Mouse (Mus musculus) subcutaneous adipose tissue, adult 2 months (tissue): Measurements from ENCODE around the gene Dnph1. TPM values are rescaled to one million over a fixed set of nuclear protein-coding genes. Genes with fewer than 3 reads are reported as not detected.

Experiments used
- polyA plus RNA-seq: library from polyadenylated mRNA; depleted of rRNA; stranded (reverse); fragments of >200 nt; gene quantifications from 2 replicates; pipeline ENCODE4 v1.2.3, GENCODE M21; 2012; ENCODE audit warnings: low replicate concordance; rRNA removed

Dnph1 gene
- 0.52 and 9.8 TPM in 2 replicates for polyA plus RNA-seq

GRCm38 (mm10) chr17:46496623-46497434, at the start of gene Dnph1:
Dnph1 (plus strand) TSS chr17:46496711.

GRCm38 (mm10) chr17:46487431-46487830, 9.1 kb upstream of the Dnph1 start, which contains the start of gene Ttbk1:
Ttbk1 (minus strand) TSS chr17:46487675.

GRCm38 (mm10) chr17:46545813-46546564, 49.5 kb downstream of the Dnph1 start, which contains the start of gene Cul9:
Cul9 (minus strand) TSS chr17:46546388.

Other genes with a start within 250 kb of the Dnph1 start
- 42.8 and 84.4 TPM in 2 replicates for gene Polr1c, start 248.7 kb upstream of the Dnph1 start, polyA plus RNA-seq
- gene Yipf3, start 248.6 kb upstream of the Dnph1 start, polyA plus RNA-seq, result 197 and 229 TPM in 2 replicates
- gene Lrrc73, start 243.2 kb upstream of the Dnph1 start, polyA plus RNA-seq, result 0.96 and 5.5 TPM in 2 replicates
- 31.2 and 53.7 TPM in 2 replicates for gene Tjap1, start 213.7 kb upstream of the Dnph1 start, polyA plus RNA-seq
- 0.52 and 0.66 TPM in 2 replicates for gene Dlk2, start 199.3 kb upstream of the Dnph1 start, polyA plus RNA-seq
- gene Abcc10, start 168.4 kb upstream of the Dnph1 start, polyA plus RNA-seq, result 12.5 and 17.4 TPM in 2 replicates
- gene Zfp318, start 113.0 kb upstream of the Dnph1 start, polyA plus RNA-seq, result 10.7 and 24.5 TPM in 2 replicates
- 1.0 and 1.8 TPM in 2 replicates for gene Crip3, start 67.8 kb upstream of the Dnph1 start, polyA plus RNA-seq
- not detected in 2 replicates for gene Slc22a7, start 58.3 kb upstream of the Dnph1 start, polyA plus RNA-seq
- 0.03 and 0.35 TPM in 2 replicates for gene Ttbk1, start 9.0 kb upstream of the Dnph1 start, polyA plus RNA-seq
- 31.7 and 46.2 TPM in 2 replicates for gene Cul9, start 49.7 kb downstream of the Dnph1 start, polyA plus RNA-seq
- gene Srf, start 59.5 kb downstream of the Dnph1 start, polyA plus RNA-seq, result 89.3 and 235 TPM in 2 replicates
- gene Ptk7, start 132.8 kb downstream of the Dnph1 start, polyA plus RNA-seq, result 5.1 and 118 TPM in 2 replicates
- 14.9 and 19.2 TPM in 2 replicates for gene Klc4, start 149.3 kb downstream of the Dnph1 start, polyA plus RNA-seq
- 65.3 and 89.3 TPM in 2 replicates for gene Mrpl2, start 149.5 kb downstream of the Dnph1 start, polyA plus RNA-seq
- gene Cul7, start 153.6 kb downstream of the Dnph1 start, polyA plus RNA-seq, result 39.0 and 83.9 TPM in 2 replicates
- 35.9 and 42.6 TPM in 2 replicates for gene Rrp36, start 177.6 kb downstream of the Dnph1 start, polyA plus RNA-seq
- gene Mea1, start 182.1 kb downstream of the Dnph1 start, polyA plus RNA-seq, result 80.7 and 88.9 TPM in 2 replicates
- gene Klhdc3, start 184.2 kb downstream of the Dnph1 start, polyA plus RNA-seq, result 82.4 and 90.5 TPM in 2 replicates
- 72.2 and 74.0 TPM in 2 replicates for gene Ppp2r5d, start 208.4 kb downstream of the Dnph1 start, polyA plus RNA-seq
- 55.9 and 71.7 TPM in 2 replicates for gene Pex6, start 214.8 kb downstream of the Dnph1 start, polyA plus RNA-seq
- gene Gnmt, start 232.5 kb downstream of the Dnph1 start, polyA plus RNA-seq, result 1.9 and 2.7 TPM in 2 replicates